Mouse (Mus musculus): Measurements from ENCODE around the gene Gm12845. TPM values are rescaled to one million over a fixed set of nuclear protein-coding genes. Genes with fewer than 3 reads are reported as not detected.

Gm12845 gene
- polyA plus RNA-seq (2014; fragmentation: Illumina TruSeq; extraction: RNeasy Lipid Tissue Mini Kit (QIAGEN cat#74804)) = 0.26 TPM

DNA sequence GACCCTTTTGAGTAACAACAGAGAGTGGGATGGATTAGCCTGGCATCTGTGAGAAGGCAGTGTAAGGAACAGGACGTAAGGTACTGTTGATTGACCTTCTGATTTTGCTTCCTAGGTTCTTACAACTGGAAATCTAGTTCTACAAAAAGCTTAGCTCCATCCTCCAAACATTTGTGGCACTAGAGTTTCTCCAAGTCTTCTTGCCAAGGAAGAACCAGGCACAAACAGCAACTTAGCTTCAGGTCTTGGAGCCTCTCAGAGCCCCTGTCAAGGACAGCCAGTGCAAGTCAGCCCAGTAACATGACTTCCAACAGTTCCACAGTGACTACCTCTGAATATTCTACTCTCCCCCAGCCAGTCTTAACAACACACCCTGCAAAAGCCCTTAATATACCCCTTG, at the start of gene Gm12845:
Gm12845 (plus strand) TSS at position 301 of the 400 bp plus-strand sequence.

DNA sequence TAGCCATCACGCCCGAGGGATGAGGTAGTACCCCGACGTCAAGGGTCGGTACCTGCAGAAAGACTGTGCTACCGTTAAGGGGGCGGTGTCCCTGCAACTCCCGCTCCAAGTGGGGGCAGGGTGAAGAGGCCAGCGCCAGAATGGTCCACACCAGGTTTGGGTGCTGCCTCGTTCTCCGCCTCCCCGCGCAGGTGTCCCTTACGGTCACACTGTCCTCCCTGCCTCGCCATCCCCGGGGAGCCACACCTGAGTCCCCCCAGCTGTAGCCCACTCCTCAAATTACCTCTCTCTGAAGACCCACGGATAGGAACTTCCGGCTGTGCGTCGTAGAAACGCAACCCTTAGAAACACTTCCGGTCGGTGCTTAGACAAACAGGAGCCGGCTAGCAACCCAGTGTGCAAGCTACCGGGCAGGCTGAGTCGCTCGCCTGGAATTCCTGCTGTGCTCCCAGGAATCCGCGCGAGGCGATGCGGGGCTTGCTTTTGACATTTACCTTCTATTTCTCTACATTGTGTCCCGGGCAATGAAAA, 42.2 kb upstream of the Gm12845 start, which contains the start of gene Dmap1:
Dmap1 (minus strand) TSS at position 343 of the 531 bp plus-strand sequence.

DNA sequence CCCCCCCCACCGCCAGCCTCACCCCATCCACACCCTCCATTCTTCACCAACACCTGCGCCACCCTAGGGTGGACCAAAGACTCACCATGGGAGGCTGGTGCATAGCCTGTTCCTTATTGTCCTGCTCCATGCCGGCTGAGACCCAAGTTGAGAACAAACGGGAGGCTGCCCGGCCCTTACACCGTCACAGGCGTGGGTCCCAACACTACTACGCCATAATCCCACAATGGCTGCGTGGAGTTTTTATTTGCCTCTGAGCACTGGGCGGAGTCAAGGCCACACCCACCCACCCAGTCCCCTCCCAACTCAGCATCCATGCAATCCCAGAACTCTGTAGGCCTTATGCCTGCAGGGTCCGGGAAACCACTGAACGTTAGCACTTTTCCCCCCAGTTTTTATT, 41.2 kb downstream of the Gm12845 start, which contains the start of gene Klf17:
Klf17 (minus strand) TSS at position 233 of the 400 bp plus-strand sequence.

Other genes starting within 250 kb of the Gm12845 start
- 10.7 TPM for gene Rnf220, start 227.4 kb upstream of the Gm12845 start, polyA plus RNA-seq (2014; fragmentation: Illumina TruSeq; extraction: RNeasy Lipid Tissue Mini Kit (QIAGEN cat#74804))
- gene Eri3, start 174.0 kb upstream of the Gm12845 start, polyA plus RNA-seq (2014; fragmentation: Illumina TruSeq; extraction: RNeasy Lipid Tissue Mini Kit (QIAGEN cat#74804)) = 11.3 TPM
- gene Dmap1, start 42.1 kb upstream of the Gm12845 start, polyA plus RNA-seq (2014; fragmentation: Illumina TruSeq; extraction: RNeasy Lipid Tissue Mini Kit (QIAGEN cat#74804)) = 1.0 TPM
- 2.7 TPM for gene Klf17, start 41.2 kb downstream of the Gm12845 start, polyA plus RNA-seq (2014; fragmentation: Illumina TruSeq; extraction: RNeasy Lipid Tissue Mini Kit (QIAGEN cat#74804))
- gene Slc6a9, start 110.1 kb downstream of the Gm12845 start, polyA plus RNA-seq (2014; fragmentation: Illumina TruSeq; extraction: RNeasy Lipid Tissue Mini Kit (QIAGEN cat#74804)) = 5.4 TPM
- not detected for gene Ccdc24, start 148.1 kb downstream of the Gm12845 start, polyA plus RNA-seq (2014; fragmentation: Illumina TruSeq; extraction: RNeasy Lipid Tissue Mini Kit (QIAGEN cat#74804))
- 0.48 TPM for gene B4galt2, start 159.1 kb downstream of the Gm12845 start, polyA plus RNA-seq (2014; fragmentation: Illumina TruSeq; extraction: RNeasy Lipid Tissue Mini Kit (QIAGEN cat#74804))
- 29.5 TPM for gene Atp6v0b, start 162.9 kb downstream of the Gm12845 start, polyA plus RNA-seq (2014; fragmentation: Illumina TruSeq; extraction: RNeasy Lipid Tissue Mini Kit (QIAGEN cat#74804))
- 5.5 TPM for gene Dph2, start 167.6 kb downstream of the Gm12845 start, polyA plus RNA-seq (2014; fragmentation: Illumina TruSeq; extraction: RNeasy Lipid Tissue Mini Kit (QIAGEN cat#74804))
- gene Ipo13, start 190.6 kb downstream of the Gm12845 start, polyA plus RNA-seq (2014; fragmentation: Illumina TruSeq; extraction: RNeasy Lipid Tissue Mini Kit (QIAGEN cat#74804)) = 2.8 TPM
- not detected for gene Artn, start 205.4 kb downstream of the Gm12845 start, polyA plus RNA-seq (2014; fragmentation: Illumina TruSeq; extraction: RNeasy Lipid Tissue Mini Kit (QIAGEN cat#74804))